Mouse (Mus musculus) adrenal gland, postnatal 0 days (tissue): ENCODE data around the gene Adgrl3. TPM values are rescaled to one million over a fixed set of nuclear protein-coding genes. Genes with fewer than 3 reads are reported as not detected.

Experiments
- microRNA-seq: library from miRNA; unstranded; fragments of <30 nt; microRNA quantifications from one replicate; pipeline ENCODE4, GENCODE M21; 2016; ENCODE audit warnings: borderline replicate concordance; ENCODE audit not compliant: insufficient number of aligned reads
- polyA plus RNA-seq: library from polyadenylated mRNA; unstranded; fragments of >200 nt; fragmentation: Nextera tagmentation; extraction: Ambion mirVana; gene quantifications from 2 replicates; pipeline ENCODE4 v1.2.1, GENCODE M21; 2015

Gene Adgrl3
- 5.2 and 7.2 TPM in 2 replicates for polyA plus RNA-seq

DNA sequence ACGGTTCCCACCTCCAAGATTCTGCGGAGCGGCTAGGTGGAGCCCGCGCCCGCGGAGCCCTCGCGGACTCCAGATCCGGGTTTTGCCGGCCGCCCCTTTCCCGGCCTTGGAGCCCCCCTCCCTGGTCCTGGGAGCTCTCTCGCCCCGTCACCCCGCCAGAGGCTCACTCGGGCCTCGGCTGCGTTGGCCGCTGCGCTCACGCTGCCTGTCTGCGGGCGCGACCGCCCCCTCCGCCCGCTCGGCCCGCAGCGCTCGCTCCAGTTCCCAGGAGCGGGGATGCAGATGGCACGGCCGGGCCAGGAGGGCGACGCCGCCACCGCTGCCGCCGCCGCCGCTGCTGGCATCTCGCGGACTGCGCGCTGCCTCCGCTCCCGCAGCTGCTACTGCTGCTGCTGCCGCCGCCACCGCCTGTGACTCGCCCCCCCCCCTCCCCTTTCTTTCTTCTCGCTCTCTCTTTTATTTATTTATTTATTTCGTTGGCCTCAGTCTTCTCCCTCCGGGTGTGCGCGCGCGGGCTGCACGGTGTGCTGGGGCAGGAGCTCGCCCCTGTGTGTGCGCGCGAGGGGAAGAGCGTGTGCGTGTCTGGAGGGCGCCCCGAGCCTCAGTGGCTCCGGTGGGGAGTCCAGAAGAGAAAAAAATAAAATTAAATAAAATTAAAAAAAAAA is at the start of gene Adgrl3:
TSS of gene Adgrl3 (plus strand) at position 549 of the 665 bp plus-strand sequence.

Small RNA genes lying within 50 kb of the gene (microRNA-seq; reads per million reads assigned to microRNA genes)
- gene Gm22048 = not detected
